Mouse (Mus musculus) cerebellum, postnatal 36 days (tissue): ENCODE results near the gene Rbks.

Source experiments
- DNase-seq, 2 experiments: peaks; one replicate each; pipeline ENCODE4 v3.0.0; 2021 to 2022; ENCODE audit warnings: mixed read lengths in 2 of 2

Rbks gene

DNA sequence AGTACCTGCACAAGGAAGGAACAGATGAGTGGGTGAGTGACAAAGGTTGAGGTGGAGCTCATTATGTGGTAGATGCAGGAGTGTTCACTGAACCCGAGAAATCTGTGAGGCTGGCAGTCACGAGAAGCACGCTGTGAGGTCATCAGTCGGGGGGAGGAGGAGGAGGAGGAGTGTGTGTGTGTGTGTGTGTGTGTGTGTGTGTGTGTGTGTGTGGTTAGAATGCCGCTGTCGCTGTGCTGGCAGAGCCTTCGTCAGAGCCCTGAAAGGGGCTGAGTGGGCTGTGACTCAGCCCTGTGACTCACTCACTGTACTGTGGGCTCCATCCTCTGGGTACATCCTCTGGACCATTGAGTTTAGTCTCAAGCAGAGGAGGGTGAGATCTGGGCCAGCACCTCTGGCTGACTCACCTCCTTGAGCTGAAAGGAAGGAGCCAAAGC, 120.9 kb downstream of the Rbks start:
- DNase-seq, result no peak
